Mouse (Mus musculus) CH12.LX (cell line): ENCODE measurements around the gene Bloc1s1.

ENCODE experiments used
- CTCF ChIP-seq, 2 experiments: IDR thresholded peaks in 1 of 2; conservative IDR thresholded peaks in 1 of 2; 2 replicates each; pipeline ENCODE4 v1.5.1; 2011 to 2012; ENCODE audit warnings: low read depth in 2 of 2, low read length in 2 of 2, improper control_type of control experiment in 1 of 2, inconsistent platforms in 1 of 2, mild to moderate bottlenecking in 1 of 2, moderate library complexity in 1 of 2
- E2F4 ChIP-seq: IDR thresholded peaks from 2 replicates; pipeline ENCODE4 v1.6.1; 2011; ENCODE audit warnings: low read depth, low read length, improper control_type of control experiment; ENCODE audit not compliant: insufficient replicate concordance
- EP300 ChIP-seq: IDR thresholded peaks from 2 replicates; pipeline ENCODE4 v1.6.1; 2011; ENCODE audit warnings: low read length, improper control_type of control experiment
- ETS1 ChIP-seq: conservative IDR thresholded peaks from 2 replicates; pipeline ENCODE4 v1.6.1; 2012; ENCODE audit warnings: low read depth, mild to moderate bottlenecking, inconsistent platforms, low read length, improper control_type of control experiment, moderate library complexity
- JUN ChIP-seq: IDR thresholded peaks from 2 replicates; pipeline ENCODE4 v1.6.1; 2011; ENCODE audit warnings: low read depth, mild to moderate bottlenecking, low read length, improper control_type of control experiment, moderate library complexity; ENCODE audit not compliant: insufficient read depth
- MEF2A ChIP-seq: IDR thresholded peaks from 2 replicates; pipeline ENCODE4 v1.6.1; 2014; ENCODE audit warnings: low read depth, mild to moderate bottlenecking, inconsistent platforms, low read length, improper control_type of control experiment, borderline replicate concordance
- POLR2A ChIP-seq: IDR thresholded peaks from 2 replicates; pipeline ENCODE4 v1.6.1; 2011; ENCODE audit warnings: low read depth, mild to moderate bottlenecking, improper control_type of control experiment, low read length
- RAD21 ChIP-seq: IDR thresholded peaks from 2 replicates; pipeline ENCODE4 v1.6.1; 2011; ENCODE audit warnings: low read depth, mild to moderate bottlenecking, low read length, improper control_type of control experiment, moderate library complexity
- RCOR1 ChIP-seq: conservative IDR thresholded peaks from 2 replicates; pipeline ENCODE4 v1.6.1; 2012; ENCODE audit warnings: low read depth, mild to moderate bottlenecking, inconsistent platforms, low read length, improper control_type of control experiment
- TBP ChIP-seq: conservative IDR thresholded peaks from 2 replicates; pipeline ENCODE4 v1.6.1; 2011; ENCODE audit warnings: low read depth, low read length, improper control_type of control experiment
- TCF12 ChIP-seq: IDR thresholded peaks from 2 replicates; pipeline ENCODE4 v1.6.1; 2014; ENCODE audit warnings: low read depth, mild to moderate bottlenecking, inconsistent platforms, low read length, improper control_type of control experiment
- USF1 ChIP-seq: IDR thresholded peaks from 2 replicates; pipeline ENCODE4 v1.6.1; 2014; ENCODE audit warnings: low read depth, mild to moderate bottlenecking, inconsistent platforms, low read length, improper control_type of control experiment

GRCm38 (mm10) chr10:128972841-128973240, 49.0 kb upstream of the Bloc1s1 start:
- TF ChIP-seq RCOR1 (no peak), TBP (no peak), CTCF (conservative IDR thresholded peaks at IDR 0.05 in 1 of 2, IDR thresholded peaks at IDR 0.05 in 1 of 2; ENCODE audit: low read depth in 2 of 2, low read length in 2 of 2) (no peak), E2F4 (no peak), POLR2A (no peak), RAD21 (no peak), EP300 (no peak), JUN (no peak), USF1 (no peak), ETS1 (no peak), TCF12 (no peak), MEF2A (no peak)
